Mouse (Mus musculus): ENCODE data around the gene Zbtb32.

DNA sequence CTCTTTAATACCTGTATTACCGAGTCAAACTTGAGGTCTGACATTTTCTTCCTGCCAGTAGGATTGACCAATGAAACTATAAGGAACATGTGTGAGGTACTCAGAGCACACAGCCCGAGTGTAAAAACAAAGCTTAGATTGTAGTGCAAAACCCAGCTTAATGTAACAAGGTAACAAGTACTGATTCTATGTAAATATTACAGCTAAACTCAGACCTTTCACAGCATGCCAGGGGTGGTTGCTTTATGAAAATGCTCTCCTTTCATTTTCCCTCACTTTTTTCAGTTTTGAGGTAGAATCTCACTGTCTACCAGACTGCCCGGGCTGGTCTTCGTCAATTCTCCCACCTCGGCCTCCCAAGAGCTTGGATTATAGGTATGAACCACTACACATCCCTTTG is 2.6 kb downstream of the Zbtb32 start:
- TF ChIP-seq CTCF (IDR thresholded peaks at IDR 0.05; ENCODE audit: extremely low read depth, insufficient read depth, insufficient read length, insufficient replicate concordance) (no peak), POLR2A (IDR thresholded peaks at IDR 0.05; ENCODE audit: low read depth, low read length) (no peak)

Data from spleen, adult 2 months (tissue).